Mouse (Mus musculus): ENCODE measurements around the gene Dok1. TPM values are rescaled to one million over a fixed set of nuclear protein-coding genes. Genes with fewer than 3 reads are reported as not detected.

The Dok1 gene
- 1.7 and 2.2 TPM in 2 replicates for polyA plus RNA-seq (2012; rRNA removed)

DNA sequence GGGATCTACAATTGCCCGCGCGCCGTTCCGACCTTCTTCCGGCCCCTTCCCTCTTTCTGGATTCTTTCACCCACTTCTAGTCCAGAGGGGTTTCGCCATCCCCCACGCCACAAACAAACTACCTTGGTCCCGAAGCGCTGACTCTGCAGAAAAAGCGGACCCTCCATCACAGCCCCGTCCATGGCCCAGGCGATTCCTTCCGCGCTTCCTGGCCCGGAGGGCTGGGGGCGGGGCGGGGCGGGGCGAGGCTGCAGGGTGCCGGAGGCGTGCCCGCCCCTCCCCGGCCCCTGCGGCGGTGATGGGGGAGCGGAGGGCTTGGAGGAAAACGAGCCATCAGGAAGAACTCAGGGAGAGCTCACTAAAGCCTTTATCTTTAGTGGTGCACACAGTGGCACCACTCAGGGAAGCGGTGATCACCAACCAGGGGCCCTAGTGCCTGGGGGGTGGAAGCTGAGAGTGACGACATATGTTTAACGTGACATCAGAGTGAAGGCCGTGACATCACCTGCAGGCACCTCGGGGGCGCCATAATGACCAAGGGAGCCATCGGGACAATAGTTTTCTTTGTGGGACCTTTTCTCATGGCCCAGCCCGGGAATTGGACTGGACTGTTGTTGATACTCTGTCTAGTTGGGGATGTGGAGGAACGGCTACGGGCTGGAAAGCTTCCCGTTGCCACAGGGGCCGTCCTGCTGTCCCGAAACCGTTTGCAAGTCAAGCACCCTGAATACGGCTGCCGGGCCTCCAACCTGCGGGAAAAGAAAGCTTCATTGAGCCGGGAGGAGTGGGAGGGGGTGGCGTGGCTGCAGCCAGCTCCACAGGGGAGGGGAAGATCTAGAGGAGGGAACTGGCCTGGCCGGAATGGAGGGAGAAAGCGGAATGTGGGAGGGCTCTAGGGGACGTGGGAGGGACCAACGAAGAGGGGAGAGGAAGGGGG, at the start of gene Dok1, which contains the start of gene Loxl3:
Gene Dok1 (minus strand): TSS at position 223 of the 937 bp plus-strand sequence.
Gene Loxl3 (plus strand): TSS at position 925 of the 937 bp plus-strand sequence.

DNA sequence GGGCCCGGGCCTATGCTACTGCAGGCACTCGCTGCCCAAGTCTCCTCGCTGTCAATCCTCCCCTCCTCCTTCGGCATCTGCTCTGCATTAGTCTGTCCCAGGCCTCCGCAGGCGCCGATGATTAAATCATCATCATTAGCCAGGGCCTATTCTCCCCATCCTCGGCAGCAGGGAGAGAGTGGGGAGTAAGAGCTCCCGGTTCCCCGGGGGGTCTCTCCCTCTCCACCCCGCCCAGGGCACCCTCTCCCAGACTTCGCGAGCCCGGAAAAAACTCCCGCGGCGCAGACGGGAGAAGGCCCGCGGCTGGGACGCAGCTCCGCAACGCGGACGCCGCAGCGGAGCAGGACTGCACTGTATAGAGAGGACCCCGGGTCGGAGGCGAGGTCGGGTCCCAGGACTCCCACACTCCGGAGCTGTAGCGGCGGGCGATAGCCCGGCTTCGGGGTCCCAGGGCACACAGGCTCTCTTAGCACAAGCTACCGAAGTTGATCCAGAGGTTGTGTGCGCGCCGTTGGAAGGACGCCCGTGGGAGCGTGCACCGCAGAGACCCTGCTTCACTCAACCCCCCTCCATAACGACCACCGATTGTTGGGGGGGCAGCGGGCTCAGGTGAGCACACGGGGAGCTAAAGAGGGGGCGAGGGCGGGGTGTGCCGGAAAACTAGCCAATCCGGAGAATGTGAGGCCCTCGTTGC, 44.5 kb upstream of the Dok1 start, which contains the start of gene Pcgf1:
Gene Pcgf1 (plus strand): TSS at position 240 of the 694 bp plus-strand sequence.

DNA sequence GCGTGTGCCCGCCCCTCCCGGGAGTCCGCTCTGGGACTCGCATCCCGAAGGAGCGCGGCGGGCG, 36.8 kb upstream of the Dok1 start, which contains the start of gene Tlx2:
Gene Tlx2 (minus strand): TSS at position 47 of the 64 bp plus-strand sequence.

DNA sequence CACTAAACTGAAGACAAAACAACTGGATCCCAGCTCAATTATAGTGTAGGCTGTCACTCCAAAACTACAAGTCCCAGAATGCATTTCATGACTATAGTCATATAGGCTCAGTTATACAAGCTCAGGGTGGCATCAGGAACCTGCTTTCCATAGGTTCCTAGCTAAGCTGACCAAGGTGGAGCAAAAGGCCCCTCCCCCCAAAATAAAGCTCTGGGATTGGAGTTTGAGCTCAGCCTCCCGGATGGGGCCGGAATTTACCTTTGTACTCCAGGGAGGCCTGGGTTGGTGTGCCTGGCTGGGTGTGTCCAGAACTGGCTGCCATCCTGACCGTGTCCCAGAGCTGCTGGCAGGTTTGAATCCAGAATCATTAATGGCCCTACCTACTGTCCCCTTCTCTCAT, 24.5 kb upstream of the Dok1 start, which contains the start of gene Dqx1:
Gene Dqx1 (plus strand): TSS at position 55 of the 400 bp plus-strand sequence.

DNA sequence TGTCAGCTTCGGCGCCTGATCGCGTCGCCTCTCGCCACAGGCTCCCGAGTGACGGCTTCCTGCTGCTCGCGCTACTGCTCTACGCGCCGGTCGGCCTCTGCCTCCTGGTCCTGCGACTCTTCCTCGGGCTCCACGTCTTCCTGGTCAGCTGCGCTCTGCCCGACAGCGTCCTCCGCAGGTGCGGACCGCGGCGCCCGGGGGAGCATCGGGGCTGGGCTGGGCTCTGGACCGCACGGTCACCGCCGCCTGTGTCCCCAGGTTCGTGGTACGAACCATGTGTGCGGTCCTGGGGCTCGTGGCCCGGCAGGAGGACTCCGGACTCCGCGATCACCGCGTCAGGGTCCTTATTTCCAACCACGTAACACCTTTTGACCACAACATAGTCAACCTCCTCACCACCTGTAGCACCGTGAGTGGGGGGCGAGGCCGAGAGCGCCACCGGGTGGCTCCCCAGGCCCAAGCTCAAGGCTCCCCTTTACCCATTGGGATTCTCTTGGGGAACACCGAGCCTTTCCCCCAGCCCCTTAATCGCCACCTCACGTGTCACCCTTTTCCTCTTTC, 21.7 kb upstream of the Dok1 start, which contains the start of gene Htra2:
Gene Htra2 (minus strand): TSS at position 403 of the 561 bp plus-strand sequence.

DNA sequence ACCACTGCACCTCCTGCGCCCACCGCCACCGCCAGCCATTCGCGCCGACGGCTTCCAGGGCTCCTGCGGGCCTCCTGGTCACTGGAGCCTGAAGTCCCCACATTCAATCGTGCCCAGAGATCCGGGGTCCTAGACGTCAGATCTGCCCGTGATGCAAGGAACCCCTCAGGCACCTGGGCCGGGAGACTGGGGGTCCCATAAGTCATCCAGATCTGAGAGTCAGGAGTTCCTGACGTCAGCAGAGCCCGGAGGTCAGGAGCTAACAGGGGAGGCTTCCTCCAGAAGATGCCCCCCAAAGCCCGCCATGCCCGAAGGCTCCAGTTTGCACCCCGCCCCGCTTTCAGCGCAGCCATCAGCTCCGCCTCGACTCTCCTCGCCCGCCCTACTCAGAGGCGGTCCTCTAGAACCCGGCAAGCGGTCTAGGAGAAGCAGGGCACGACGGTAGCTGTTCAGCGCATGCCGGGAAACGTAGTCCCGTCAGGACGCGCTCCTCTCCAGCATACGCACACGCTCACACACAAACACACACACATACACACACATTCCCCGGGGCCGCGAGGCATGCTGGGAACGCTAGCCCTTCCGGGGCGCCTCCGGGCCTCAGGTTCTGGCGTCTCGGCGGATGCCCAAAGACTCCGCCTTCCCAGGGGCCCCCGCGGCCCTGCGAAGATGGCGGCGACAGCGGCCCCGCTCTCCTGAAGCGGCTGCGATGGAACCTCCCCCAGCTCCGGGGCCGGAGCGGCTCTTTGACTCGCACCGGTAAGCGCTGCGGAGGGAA, 21.0 kb upstream of the Dok1 start, which contains the start of gene Aup1:
Gene Aup1 (plus strand): TSS at position 448 of the 778 bp plus-strand sequence.

Other genes starting within 250 kb of the Dok1 start
- gene Sema4f, start 93.7 kb downstream of the Dok1 start, polyA plus RNA-seq (2012; rRNA removed): 30.8 and 31.4 TPM in 2 replicates
- gene M1ap, start 86.6 kb downstream of the Dok1 start, polyA plus RNA-seq (2012; rRNA removed): 0.05 and 0.61 TPM in 2 replicates
- 5.8 and 6.2 TPM in 2 replicates for gene Loxl3, start 702 bp upstream of the Dok1 start, polyA plus RNA-seq (2012; rRNA removed)
- gene Aup1, start 21.1 kb upstream of the Dok1 start, polyA plus RNA-seq (2012; rRNA removed): 260 and 270 TPM in 2 replicates
- gene Htra2, start 21.8 kb upstream of the Dok1 start, polyA plus RNA-seq (2012; rRNA removed): 86.0 and 91.4 TPM in 2 replicates
- 0.70 and 0.74 TPM in 2 replicates for gene Dqx1, start 24.4 kb upstream of the Dok1 start, polyA plus RNA-seq (2012; rRNA removed)
- 1.2 TPM in 1 of 2 replicates, not detected in the other for gene Tlx2, start 36.8 kb upstream of the Dok1 start, polyA plus RNA-seq (2012; rRNA removed)
- 53.5 and 53.6 TPM in 2 replicates for gene Pcgf1, start 44.4 kb upstream of the Dok1 start, polyA plus RNA-seq (2012; rRNA removed)
- 0.16 and 0.57 TPM in 2 replicates for gene Lbx2, start 52.9 kb upstream of the Dok1 start, polyA plus RNA-seq (2012; rRNA removed)
- gene Ccdc142, start 68.1 kb upstream of the Dok1 start, polyA plus RNA-seq (2012; rRNA removed): 13.9 TPM in 2 replicates
- gene Gm42688, start 68.1 kb upstream of the Dok1 start, polyA plus RNA-seq (2012; rRNA removed): 13.6 and 13.9 TPM in 2 replicates
- 103 and 111 TPM in 2 replicates for gene Mrpl53, start 75.6 kb upstream of the Dok1 start, polyA plus RNA-seq (2012; rRNA removed)
- 45.7 and 48.5 TPM in 2 replicates for gene Mogs, start 82.0 kb upstream of the Dok1 start, polyA plus RNA-seq (2012; rRNA removed)
- 152 and 163 TPM in 2 replicates for gene Wbp1, start 88.1 kb upstream of the Dok1 start, polyA plus RNA-seq (2012; rRNA removed)
- 37.3 and 39.4 TPM in 2 replicates for gene Ino80b, start 92.0 kb upstream of the Dok1 start, polyA plus RNA-seq (2012; rRNA removed)
- gene Rtkn, start 102.0 kb upstream of the Dok1 start, polyA plus RNA-seq (2012; rRNA removed): 13.7 and 18.2 TPM in 2 replicates
- gene Wdr54, start 122.9 kb upstream of the Dok1 start, polyA plus RNA-seq (2012; rRNA removed): 25.6 and 26.5 TPM in 2 replicates
- 8.3 TPM in 2 replicates for gene 1700003E16Rik, start 122.9 kb upstream of the Dok1 start, polyA plus RNA-seq (2012; rRNA removed)
- 230 and 248 TPM in 2 replicates for gene Dctn1, start 132.4 kb upstream of the Dok1 start, polyA plus RNA-seq (2012; rRNA removed)
- gene Slc4a5, start 186.4 kb upstream of the Dok1 start, polyA plus RNA-seq (2012; rRNA removed): 0.41 and 1.3 TPM in 2 replicates